Comparison of ENCODE assay signal across 14 mouse cellular contexts in genomic region chr6:67186537-67187274, GRCm38 (mm10). TPM values are rescaled to one million over a fixed set of nuclear protein-coding genes. Genes with fewer than 3 reads are reported as not detected.
DNase-seq lines count a peak whose midpoint lies in the region; ATAC-seq lines count a peak whose summit lies in the region.
"Had no signal": no experiment of that assay in that cellular context is flagged by ENCODE, and none has a peak within 500 bp of the region (broad histone marks: within the 10 kb centered on the region; RNA-seq: fewer than 3 reads in every experiment).

No protein-coding gene starts in this region.

- peak; percentile 93 for ATAC-seq in frontal cortex, adult (ENCODE audit: low TSS enrichment)
- ATAC-seq in megakaryocyte progenitor cell, adult 5-6 weeks (replicated peaks; ENCODE audit: poor library complexity): peak; percentile 64
- ATAC-seq: forebrain, embryonic 14.5 days; midbrain, embryonic 13.5 days; Patski had no signal

- DNase-seq in frontal cortex, postnatal 25 days (ENCODE audit: low spot score in 2 of 2): no peak
- peak; percentile 32 for DNase-seq in thymus, postnatal 0 days (ENCODE audit: low spot score)
- DNase-seq in thymus, postnatal 10 days (ENCODE audit: low spot score in 2 of 2): no peak
- DNase-seq in liver: peak; percentile 46
- no peak for DNase-seq in cerebellum, adult 11-12 months
- DNase-seq in heart, postnatal 4 days: no peak
- DNase-seq: cerebellum, adult 2 months; heart, adult 18-20 months; kidney, adult 2 months had no signal

RNA-seq across cellular contexts. Expression of gene Serbp1, which starts 51.3 kb away (rescaled TPM):
- polyA plus RNA-seq in thymus, postnatal 0 days (2015; fragmentation: Nextera tagmentation; extraction: Ambion mirVana): 518 and 533 TPM in 2 replicates
- 1,237 and 1,242 TPM in 2 replicates for total RNA-seq in megakaryocyte progenitor cell, adult 5-6 weeks (2015)
- total RNA-seq in megakaryocyte progenitor cell, adult 5-6 weeks (2017): 2,350 and 2,917 TPM in 2 replicates
- 100 to 1,000 TPM; 311 to 319 TPM for total RNA-seq in heart, postnatal 4 days (2021)

Comparison
In these comparisons a context has a peak if more than half of its experiments do, and no peak if none do; other contexts are left out.
1. DNase-seq: peak in thymus, postnatal 0 days (single experiment) and liver (single experiment); none in frontal cortex, postnatal 25 days (0 of 2), thymus, postnatal 10 days (0 of 2), cerebellum, adult 11-12 months (single experiment) and heart, postnatal 4 days (single experiment).